Mouse (Mus musculus): ENCODE data around the gene Amer2.

DNA sequence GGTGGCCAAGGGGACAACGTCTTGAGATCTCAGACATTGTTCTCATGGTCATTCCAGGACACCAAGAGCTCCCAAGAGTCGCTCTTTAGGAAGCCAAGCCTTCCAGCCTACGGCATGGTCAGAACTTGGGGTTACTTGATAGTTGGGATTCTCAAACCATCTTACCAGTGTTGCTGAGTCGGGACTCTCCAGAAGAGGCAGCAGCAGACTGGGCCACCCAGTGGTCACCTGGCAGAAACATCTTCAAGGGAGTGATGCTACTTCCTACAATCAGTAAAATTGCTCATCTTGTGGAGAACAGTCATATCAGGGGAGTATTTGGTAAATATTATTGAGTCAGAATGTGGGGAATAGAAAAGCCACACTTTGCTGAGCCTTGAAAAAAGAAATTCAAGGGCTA, 62.5 kb downstream of the Amer2 start:
- no peak for TF ChIP-seq POLR2A (IDR thresholded peaks at IDR 0.05; ENCODE audit: insufficient read depth, low read length)
- TF ChIP-seq EP300 (IDR thresholded peaks at IDR 0.05; ENCODE audit: insufficient read depth, low read depth, low read length), result no peak
- peak; percentile 12 for TF ChIP-seq CTCF (IDR thresholded peaks at IDR 0.05; ENCODE audit: low read depth, low read length)

Measured in ES-Bruce4 (cell line).